Mouse (Mus musculus): ENCODE results near the gene 3110040M04Rik. TPM values are rescaled to one million over a fixed set of nuclear protein-coding genes. Genes with fewer than 3 reads are reported as not detected.
A peak's percentile ranks its signal among the peaks of the same experiment; 100 is the strongest.

The 3110040M04Rik gene
- polyA plus RNA-seq, 1 experiment, result not detected

- no peaks in the 10 kb centered on the region for H3K27me3 ChIP-seq (replicated peaks)
- no peak overlapping the region for H3K4me3 ChIP-seq (replicated peaks)
- H3K4me1 ChIP-seq, result peaks cover 4% of the 10 kb centered on the region; the same call in 1 of the 2 replicates
- no peaks in the 10 kb centered on the region for H3K36me3 ChIP-seq (replicated peaks; ENCODE audit: low read length)
- TF ChIP-seq GATA1 (IDR thresholded peaks at IDR 0.05; ENCODE audit: borderline replicate concordance, low read length) (no peak), FLI1 (IDR thresholded peaks at IDR 0.05; ENCODE audit: low read length) (no peak)
- no peaks in the 10 kb centered on the region for H3K9me3 ChIP-seq
These were observed 33.9 kb downstream of the 3110040M04Rik start for GRCm38 (mm10) chr1:151237780-151238179.

- Histone ChIP-seq H3K27me3 (replicated peaks) (no peaks in the 10 kb centered on the region), H3K4me3 (replicated peaks) (no peak overlapping the region), H3K4me1 (peaks cover 5% of the 10 kb centered on the region; the same call in 1 of the 2 replicates), H3K9me3 (no peaks in the 10 kb centered on the region), H3K36me3 (replicated peaks; ENCODE audit: low read length) (no peaks in the 10 kb centered on the region)
- TF ChIP-seq GATA1 (IDR thresholded peaks at IDR 0.05; ENCODE audit: borderline replicate concordance, low read length), result no peak
- TF ChIP-seq FLI1 (IDR thresholded peaks at IDR 0.05; ENCODE audit: low read length), result no peak
These were observed 39.4 kb downstream of the 3110040M04Rik start for GRCm38 (mm10) chr1:151243332-151243731.

- TF ChIP-seq GATA1 (IDR thresholded peaks at IDR 0.05; ENCODE audit: borderline replicate concordance, low read length), result no peak
- no peak for TF ChIP-seq FLI1 (IDR thresholded peaks at IDR 0.05; ENCODE audit: low read length)
- peaks cover 2% of the 10 kb centered on the region for H3K27me3 ChIP-seq (replicated peaks)
- no peaks in the 10 kb centered on the region for H3K9me3 ChIP-seq
These were observed 40.1 kb downstream of the 3110040M04Rik start for GRCm38 (mm10) chr1:151244013-151244412.

GRCm38 (mm10) chr1:151244761-151245160 is 40.8 kb downstream of the 3110040M04Rik start:
- Histone ChIP-seq H3K4me3 (replicated peaks) (no peak overlapping the region), H3K27me3 (replicated peaks) (peaks cover 2% of the 10 kb centered on the region), H3K9me3 (no peaks in the 10 kb centered on the region), H3K4me1 (peaks cover 5% of the 10 kb centered on the region; the same call in 1 of the 2 replicates), H3K36me3 (replicated peaks; ENCODE audit: low read length) (no peaks in the 10 kb centered on the region)
- TF ChIP-seq FLI1 (IDR thresholded peaks at IDR 0.05; ENCODE audit: low read length) (no peak), GATA1 (IDR thresholded peaks at IDR 0.05; ENCODE audit: borderline replicate concordance, low read length) (no peak)

More at GRCm38 (mm10) chr1:151244013-151244412, 40.1 kb downstream of the 3110040M04Rik start:
- Histone ChIP-seq H3K4me3 (replicated peaks) (no peak overlapping the region), H3K4me1 (peaks cover 5% of the 10 kb centered on the region; the same call in 1 of the 2 replicates), H3K36me3 (replicated peaks; ENCODE audit: low read length) (no peaks in the 10 kb centered on the region)

- TF ChIP-seq GATA1 (IDR thresholded peaks at IDR 0.05; ENCODE audit: borderline replicate concordance, low read length) (no peak), FLI1 (IDR thresholded peaks at IDR 0.05; ENCODE audit: low read length) (no peak)
- H3K4me3 ChIP-seq (replicated peaks), result no peak overlapping the region
These were observed 41.2 kb downstream of the 3110040M04Rik start for GRCm38 (mm10) chr1:151245165-151245564.

GRCm38 (mm10) chr1:151245846-151246245 is 41.9 kb downstream of the 3110040M04Rik start:
- peaks cover 9% of the 10 kb centered on the region for H3K4me1 ChIP-seq
- H3K4me3 ChIP-seq (replicated peaks), result no peak overlapping the region
- no peaks in the 10 kb centered on the region for H3K36me3 ChIP-seq (replicated peaks; ENCODE audit: low read length)
- H3K9me3 ChIP-seq, result no peaks in the 10 kb centered on the region
- no peak for TF ChIP-seq FLI1 (IDR thresholded peaks at IDR 0.05; ENCODE audit: low read length)
- no peak for TF ChIP-seq GATA1 (IDR thresholded peaks at IDR 0.05; ENCODE audit: borderline replicate concordance, low read length)
- H3K27me3 ChIP-seq (replicated peaks), result peaks cover 2% of the 10 kb centered on the region

More at GRCm38 (mm10) chr1:151245165-151245564, 41.2 kb downstream of the 3110040M04Rik start:
- H3K4me1 ChIP-seq, result peaks cover 5% of the 10 kb centered on the region; the same call in 1 of the 2 replicates
- peaks cover 2% of the 10 kb centered on the region for H3K27me3 ChIP-seq (replicated peaks)
- no peaks in the 10 kb centered on the region for H3K36me3 ChIP-seq (replicated peaks; ENCODE audit: low read length)
- H3K9me3 ChIP-seq, result no peaks in the 10 kb centered on the region

GRCm38 (mm10) chr1:151250109-151250508 is 46.2 kb downstream of the 3110040M04Rik start:
- Histone ChIP-seq H3K9me3 (no peaks in the 10 kb centered on the region), H3K36me3 (replicated peaks; ENCODE audit: low read length) (no peaks in the 10 kb centered on the region), H3K4me3 (replicated peaks) (no peak overlapping the region), H3K27me3 (replicated peaks) (peaks cover 2% of the 10 kb centered on the region), H3K4me1 (peaks cover 15% of the 10 kb centered on the region)
- no peak for TF ChIP-seq FLI1 (IDR thresholded peaks at IDR 0.05; ENCODE audit: low read length)
- TF ChIP-seq GATA1 (IDR thresholded peaks at IDR 0.05; ENCODE audit: borderline replicate concordance, low read length), result no peak

- Histone ChIP-seq H3K4me3 (replicated peaks) (peak overlapping the region; percentile 73), H3K4me1 (peaks cover 15% of the 10 kb centered on the region), H3K36me3 (replicated peaks; ENCODE audit: low read length) (no peaks in the 10 kb centered on the region), H3K27me3 (replicated peaks) (peaks cover 2% of the 10 kb centered on the region), H3K9me3 (no peaks in the 10 kb centered on the region)
- TF ChIP-seq FLI1 (IDR thresholded peaks at IDR 0.05; ENCODE audit: low read length), result no peak
- TF ChIP-seq GATA1 (IDR thresholded peaks at IDR 0.05; ENCODE audit: borderline replicate concordance, low read length), result no peak
These were observed 46.7 kb downstream of the 3110040M04Rik start for GRCm38 (mm10) chr1:151250529-151251193.

GRCm38 (mm10) chr1:151251194-151252010 is 47.5 kb downstream of the 3110040M04Rik start:
- TF ChIP-seq GATA1 (IDR thresholded peaks at IDR 0.05; ENCODE audit: borderline replicate concordance, low read length), result no peak
- TF ChIP-seq FLI1 (IDR thresholded peaks at IDR 0.05; ENCODE audit: low read length), result no peak
- peaks cover 10% of the 10 kb centered on the region for H3K4me1 ChIP-seq
- no peaks in the 10 kb centered on the region for H3K36me3 ChIP-seq (replicated peaks; ENCODE audit: low read length)
- H3K27me3 ChIP-seq (replicated peaks), result peaks cover 2% of the 10 kb centered on the region
- no peaks in the 10 kb centered on the region for H3K9me3 ChIP-seq
- peak overlapping the region; percentile 73 for H3K4me3 ChIP-seq (replicated peaks)

Other genes starting within 250 kb of the 3110040M04Rik start
- 0.80 TPM in 1 of 2 replicates, not detected in the other for gene Hmcn1, start 210.7 kb upstream of the 3110040M04Rik start, polyA plus RNA-seq (2012; ENCODE audit: insufficient read depth, low replicate concordance)
- not detected in 2 replicates for gene Gm47985, start 21.6 kb upstream of the 3110040M04Rik start, polyA plus RNA-seq (2012; ENCODE audit: insufficient read depth, low replicate concordance)
- 1.0 TPM in 1 of 2 replicates, not detected in the other for gene Gm8947, start 11.7 kb upstream of the 3110040M04Rik start, polyA plus RNA-seq (2012; ENCODE audit: insufficient read depth, low replicate concordance)
- gene Gm47995, start 5.7 kb upstream of the 3110040M04Rik start, polyA plus RNA-seq (2012; ENCODE audit: insufficient read depth, low replicate concordance), result not detected in 2 replicates
- gene Gm47996, start 6.0 kb downstream of the 3110040M04Rik start, polyA plus RNA-seq (2012; ENCODE audit: insufficient read depth, low replicate concordance), result not detected in 2 replicates
- gene Ivns1abp, start 140.4 kb downstream of the 3110040M04Rik start, polyA plus RNA-seq (2012; ENCODE audit: insufficient read depth, low replicate concordance), result 7.6 and 8.7 TPM in 2 replicates
- 0.76 and 0.89 TPM in 2 replicates for gene Swt1, start 224.3 kb downstream of the 3110040M04Rik start, polyA plus RNA-seq (2012; ENCODE audit: insufficient read depth, low replicate concordance)
- 5.1 and 5.8 TPM in 2 replicates for gene Trmt1l, start 224.4 kb downstream of the 3110040M04Rik start, polyA plus RNA-seq (2012; ENCODE audit: insufficient read depth, low replicate concordance)